Mouse (Mus musculus): Measurements from ENCODE around the gene Gtf3a. TPM values are rescaled to one million over a fixed set of nuclear protein-coding genes. Genes with fewer than 3 reads are reported as not detected.

The Gtf3a gene
- total RNA-seq, 2 experiments from 2014 or later: 18.8 to 22.1 TPM

DNA sequence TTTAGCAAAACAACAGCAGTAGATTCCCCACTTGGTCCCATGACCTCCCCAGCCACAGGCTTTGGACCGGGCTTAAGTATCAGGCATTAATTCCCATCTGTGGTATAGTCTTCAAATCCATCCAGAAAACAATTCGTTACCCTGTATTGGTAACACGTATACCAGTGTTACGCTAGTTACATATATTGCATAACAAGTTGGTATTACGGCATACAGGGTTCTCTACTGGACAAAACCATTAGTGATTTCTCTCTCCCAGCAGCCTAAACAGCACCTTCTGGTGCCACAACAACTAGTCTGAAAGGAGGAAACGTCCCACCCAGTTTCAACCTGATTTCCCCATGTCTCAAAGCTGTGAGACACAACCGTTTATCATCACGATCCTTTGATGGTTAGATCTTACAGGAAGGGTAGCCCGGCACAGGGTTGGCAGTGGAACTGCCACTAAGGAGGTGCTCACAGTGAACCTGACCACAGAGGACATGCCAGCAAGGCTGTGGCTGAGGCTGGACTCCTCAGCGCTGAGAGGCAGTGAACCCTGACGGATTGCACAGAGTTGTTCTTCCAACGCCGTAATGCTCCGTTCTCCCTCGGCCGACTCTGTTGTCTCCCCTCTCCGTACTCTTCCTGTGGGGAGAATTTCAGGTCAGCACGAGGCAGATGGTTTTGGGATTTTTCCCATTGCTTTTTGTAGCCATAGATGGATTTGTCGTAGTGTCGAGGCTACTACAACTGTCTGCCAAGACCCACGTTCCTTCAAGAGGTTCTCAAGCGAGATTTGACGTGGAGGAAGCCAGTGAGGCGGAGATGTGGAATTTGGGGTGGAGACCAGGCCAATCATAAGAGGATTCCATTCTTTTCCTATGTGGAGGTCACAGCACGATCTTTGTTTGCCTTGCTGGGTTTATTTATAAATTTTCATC is 25.7 kb downstream of the Gtf3a start:
- intact Hi-C loops (cut with DNase I): no loop called here
- no peak for DNase-seq (ENCODE audit: low spot score)

DNA sequence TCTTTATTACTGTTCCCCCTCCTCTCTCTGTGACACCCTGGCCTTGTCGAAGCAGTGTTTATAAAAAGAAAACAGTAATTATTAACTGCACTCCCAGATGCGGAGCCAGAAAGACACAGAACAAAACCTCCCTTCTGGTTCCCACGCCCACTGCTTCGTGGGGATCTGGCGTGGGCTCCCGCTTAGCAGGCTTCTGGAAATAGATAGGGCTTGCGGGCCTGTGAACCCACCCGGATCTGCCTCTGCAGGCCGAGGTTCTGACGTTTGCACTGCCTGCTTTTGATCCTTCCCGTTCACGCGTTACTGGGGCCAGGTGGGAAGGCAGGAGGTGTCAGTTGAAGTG is 26.3 kb downstream of the Gtf3a start:
- intact Hi-C loops (cut with DNase I): no loop called here
- DNase-seq (ENCODE audit: low spot score): no peak

DNA sequence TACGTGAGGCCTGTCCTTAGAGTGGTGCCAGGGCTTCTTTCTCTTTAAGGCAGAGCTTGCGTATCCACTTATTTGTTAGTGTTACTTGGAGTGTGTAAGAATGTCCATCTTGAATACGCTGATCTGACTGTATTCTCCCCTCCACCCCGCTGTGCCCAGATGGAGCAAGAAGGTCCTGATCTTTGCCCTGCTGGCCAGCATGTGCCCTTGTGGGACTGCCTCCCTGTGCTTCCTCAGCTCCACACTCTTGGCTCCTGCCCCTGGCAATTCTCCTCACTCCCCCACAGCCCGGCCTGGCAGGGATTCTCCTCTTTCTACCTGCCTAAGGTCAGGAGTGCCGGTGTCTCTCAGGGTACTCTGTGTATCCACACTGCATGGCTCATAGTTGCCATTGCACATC is 32.9 kb downstream of the Gtf3a start:
- DNase-seq (ENCODE audit: low spot score): no peak
- intact Hi-C loops (cut with DNase I): loop anchor here (5.0 kb wide), 2 partner anchors 136 to 336 kb away; no protein-coding TSS in a partner anchor

- peak; percentile 11 for DNase-seq (ENCODE audit: low spot score)
- intact Hi-C loops (cut with DNase I): loop anchor here (1.0 to 5.0 kb wide), 4 partner anchors 40 to 334 kb away; no protein-coding TSS in a partner anchor
Observed at GRCm38 (mm10) chr5:146983216-146983615, 34.8 kb downstream of the Gtf3a start.

DNA sequence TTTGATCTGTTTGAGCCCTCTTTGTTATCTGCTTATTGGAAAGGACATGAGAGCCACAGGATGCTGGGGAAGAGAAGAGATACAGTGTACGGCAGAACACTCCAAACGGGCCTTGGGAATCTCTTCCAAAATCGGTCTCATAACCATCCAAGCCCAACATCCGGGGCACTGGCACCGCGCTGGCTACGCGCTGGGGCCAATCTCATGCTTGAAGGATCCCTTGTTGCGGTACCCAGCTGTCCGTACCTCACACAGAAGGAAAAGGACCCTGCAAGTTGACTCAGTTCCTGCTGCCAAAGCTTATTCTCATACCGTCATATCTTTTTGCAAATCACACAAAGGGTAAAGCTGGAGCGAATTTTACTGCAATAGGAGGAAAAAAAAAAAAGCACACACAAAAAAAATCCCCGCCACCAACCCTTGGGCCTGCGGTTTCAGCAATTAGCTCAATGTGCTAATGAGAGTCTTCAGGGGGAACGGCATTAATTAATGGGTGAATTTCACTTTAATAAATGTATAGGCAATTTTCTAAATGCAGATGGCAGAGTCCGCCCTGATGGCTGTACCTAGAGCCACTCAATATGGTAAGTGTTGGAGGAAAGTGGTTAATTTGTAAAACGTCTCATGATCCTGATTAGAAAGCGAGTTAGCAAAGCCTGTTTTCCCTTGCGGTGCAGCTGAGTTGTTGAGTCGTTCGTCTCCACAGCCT is 37.4 kb downstream of the Gtf3a start:
- intact Hi-C loops (cut with DNase I): no loop called here
- no peak for DNase-seq (ENCODE audit: low spot score)

DNA sequence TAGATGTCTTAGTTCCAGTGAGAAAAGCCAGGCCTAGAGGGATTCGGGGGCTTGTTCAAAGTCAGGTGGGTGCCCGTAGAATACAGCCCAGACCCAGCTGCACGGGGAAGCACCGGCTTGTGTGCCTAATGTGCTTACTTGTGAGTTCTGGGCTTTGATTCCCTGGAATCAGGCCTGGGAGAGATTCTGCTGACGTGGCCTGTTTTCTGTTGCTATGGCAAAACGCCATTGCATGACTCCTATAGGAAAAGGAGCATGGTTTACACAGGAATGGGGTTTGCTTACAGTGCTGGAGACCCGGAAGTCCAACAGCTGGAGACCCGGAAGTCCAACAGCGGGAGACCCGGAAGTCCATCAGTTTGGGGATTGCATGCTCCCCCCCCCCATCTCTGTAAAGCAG is 39.1 kb downstream of the Gtf3a start:
- intact Hi-C loops (cut with DNase I): no loop called here
- DNase-seq (ENCODE audit: low spot score): no peak

DNA sequence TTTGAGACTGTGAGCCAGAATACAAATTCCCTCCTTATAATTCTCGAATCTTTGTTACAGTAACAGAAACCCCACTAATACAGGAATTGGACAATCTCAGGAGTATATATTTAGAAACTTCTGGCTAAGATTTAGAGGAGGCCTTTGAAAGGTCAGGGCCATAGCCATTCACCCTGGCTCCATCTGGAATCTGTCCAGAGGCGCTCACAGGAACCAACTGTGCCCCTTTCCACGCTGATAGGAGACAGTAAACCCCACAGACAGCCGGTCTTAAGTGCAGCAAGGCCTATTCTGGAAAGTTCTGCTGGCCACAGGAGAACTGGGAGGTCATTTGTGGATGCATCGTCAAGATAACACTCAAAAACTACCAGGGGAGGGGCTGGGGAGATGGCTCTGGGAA is 40.6 kb downstream of the Gtf3a start:
- intact Hi-C loops (cut with DNase I): no loop called here
- DNase-seq (ENCODE audit: low spot score): no peak

DNA sequence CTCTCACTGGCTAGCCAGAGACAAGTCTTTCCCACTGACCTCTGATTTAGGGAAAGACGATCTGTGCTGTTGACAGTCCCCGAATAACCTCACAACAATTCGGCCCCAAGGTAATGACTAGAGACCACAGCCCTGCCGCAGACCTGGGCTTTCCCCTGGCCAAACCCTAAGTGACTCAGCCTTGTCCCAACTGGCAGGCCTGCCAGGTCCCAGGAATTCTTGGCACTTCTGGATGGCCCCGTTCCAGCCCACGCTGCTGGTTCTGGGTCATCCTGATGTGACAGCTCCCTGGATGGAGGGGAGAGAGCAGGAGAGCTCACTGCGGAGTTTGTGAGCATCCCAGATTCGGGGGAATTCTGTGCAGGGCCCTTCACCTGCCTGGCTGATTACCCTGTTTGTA is 45.1 kb downstream of the Gtf3a start:
- DNase-seq (ENCODE audit: low spot score): no peak
- intact Hi-C loops (cut with DNase I): no loop called here

GRCm38 (mm10) chr5:146994973-146995372 is 46.5 kb downstream of the Gtf3a start:
- DNase-seq (ENCODE audit: low spot score): no peak
- intact Hi-C loops (cut with DNase I): no loop called here

- intact Hi-C loops (cut with DNase I): no loop called here
- no peak for DNase-seq (ENCODE audit: low spot score)
Observed at GRCm38 (mm10) chr5:146996812-146997211, 48.4 kb downstream of the Gtf3a start.

DNA sequence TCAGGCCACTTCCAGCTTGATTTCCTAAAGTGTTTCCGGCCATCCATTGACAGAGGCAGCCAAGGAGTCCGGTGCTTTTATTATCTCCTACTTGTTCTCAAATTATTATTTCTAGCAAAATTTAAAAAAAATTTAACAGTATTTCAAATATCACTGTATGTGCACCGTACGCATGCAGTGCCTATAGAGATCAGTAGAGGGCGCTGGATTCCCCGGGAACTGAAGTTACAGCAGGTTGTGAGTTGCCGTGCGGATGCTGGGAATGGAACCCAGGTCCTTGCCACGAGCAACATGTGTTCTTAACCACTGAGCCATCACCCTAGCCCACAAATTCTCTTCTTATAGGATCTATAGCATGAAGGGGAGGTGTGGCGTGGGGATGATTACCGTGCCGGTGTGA is 50.3 kb downstream of the Gtf3a start:
- DNase-seq (ENCODE audit: low spot score): no peak
- intact Hi-C loops (cut with DNase I): no loop called here

DNA sequence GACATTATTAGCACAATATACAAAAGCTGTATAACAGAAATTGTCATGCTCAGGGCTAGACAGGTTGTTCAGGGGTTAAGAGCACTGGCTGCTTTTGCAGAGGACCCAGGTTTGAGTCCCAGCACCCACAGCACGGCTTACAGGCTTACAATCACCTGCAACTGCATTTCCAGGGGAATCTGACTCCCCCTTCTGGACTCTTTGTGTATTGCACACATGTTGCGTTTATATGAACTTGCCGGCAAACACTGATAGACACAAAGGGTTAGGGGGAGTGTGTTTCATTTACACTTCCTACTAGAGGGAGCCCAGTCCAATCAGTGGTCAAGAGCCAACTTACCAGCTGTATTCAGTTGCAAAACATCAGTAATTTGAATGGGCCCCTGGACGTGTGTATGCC is 52.9 kb downstream of the Gtf3a start:
- intact Hi-C loops (cut with DNase I): no loop called here
- no peak for DNase-seq (ENCODE audit: low spot score)

GRCm38 (mm10) chr5:147003303-147003702 is 54.8 kb downstream of the Gtf3a start:
- no peak for DNase-seq (ENCODE audit: low spot score)
- intact Hi-C loops (cut with DNase I): no loop called here

Other genes starting within 250 kb of the Gtf3a start
- 10 to 100 TPM; 15.3 to 16.6 TPM for gene Usp12, start 153.7 kb upstream of the Gtf3a start, total RNA-seq (2021)
- gene Rpl21, start 115.8 kb upstream of the Gtf3a start, total RNA-seq (2021): 100 to 1,000 TPM; 120 to 125 TPM
- 1 to 10 TPM; 2.2 to 3.9 TPM for gene Rasl11a, start 103.6 kb upstream of the Gtf3a start, total RNA-seq (2021)
- gene Mtif3, start 15.1 kb downstream of the Gtf3a start, total RNA-seq (2021): 10 to 100 TPM; 20.4 to 23.4 TPM
- 10 to 100 TPM; 10.1 to 10.7 TPM for gene Lnx2, start 127.9 kb downstream of the Gtf3a start, total RNA-seq (2021)
- 10 to 100 TPM; 73.2 to 73.8 TPM for gene Polr1d, start 128.4 kb downstream of the Gtf3a start, total RNA-seq (2021)
- not detected for gene Gsx1, start 240.0 kb downstream of the Gtf3a start, total RNA-seq (2021)

All from heart, postnatal 25 days (tissue).